Mouse (Mus musculus) liver, adult 2 months (tissue): ENCODE results near the gene Lbx1. TPM values are rescaled to one million over a fixed set of nuclear protein-coding genes. Genes with fewer than 3 reads are reported as not detected.

ENCODE experiments used
- DNase-seq: peaks from one replicate; pipeline ENCODE4 v3.0.0-alpha.2; 2011; ENCODE audit warnings: low read depth, low spot score; ENCODE audit errors: extremely low read depth
- H3K27ac ChIP-seq: fragments of 200-500 bp; replicated peaks from 2 replicates; pipeline ENCODE4 v1.5.1; 2012; ENCODE audit warnings: low read depth, mild to moderate bottlenecking, control low read depth, inconsistent platforms, low read length; ENCODE audit not compliant: insufficient read depth
- H3K27me3 ChIP-seq: fragments of 200-500 bp; 2 replicates; pipeline ENCODE4 v1.6.1; 2012; ENCODE audit warnings: mild to moderate bottlenecking, moderate library complexity, low read length, inconsistent platforms; ENCODE audit not compliant: control insufficient read depth, insufficient read depth
- H3K36me3 ChIP-seq: fragments of 200-500 bp; 2 replicates; pipeline ENCODE4 v1.6.1; 2012; ENCODE audit warnings: low read length, inconsistent platforms; ENCODE audit not compliant: control insufficient read depth, insufficient read depth
- H3K4me1 ChIP-seq: fragments of 200-500 bp; 2 replicates; pipeline ENCODE4 v1.6.1; 2011; ENCODE audit warnings: low read length; ENCODE audit not compliant: control insufficient read depth, insufficient read depth
- H3K4me3 ChIP-seq: fragments of 200-500 bp; 2 replicates; pipeline ENCODE4 v1.5.1; 2011; ENCODE audit warnings: low read depth, mild to moderate bottlenecking, control low read depth, low read length, moderate library complexity; ENCODE audit not compliant: insufficient read depth
- H3K79me2 ChIP-seq: fragments of 200-500 bp; 2 replicates; pipeline ENCODE4 v1.6.1; 2012; ENCODE audit warnings: inconsistent platforms, mild to moderate bottlenecking, low read length, moderate library complexity; ENCODE audit not compliant: control insufficient read depth, insufficient read depth
- H3K9ac ChIP-seq: fragments of 200-500 bp; 2 replicates; pipeline ENCODE4 v1.6.1; 2012; ENCODE audit warnings: low read depth, mild to moderate bottlenecking, control low read depth, inconsistent platforms, low read length
- CTCF ChIP-seq: fragments of 200-500 bp; IDR thresholded peaks from 2 replicates; pipeline ENCODE4 v1.5.1; 2011; ENCODE audit warnings: low read depth, low read length, control low read depth
- POLR2A ChIP-seq: fragments of 200-500 bp; IDR thresholded peaks from 2 replicates; pipeline ENCODE4 v1.6.1; 2011; ENCODE audit warnings: low read length, control low read depth; ENCODE audit not compliant: insufficient read depth; ENCODE audit errors: extremely low read depth
- WGBS: fragments of 180-500 bp; shearing (Covaris S2); methylation state at CpG from one replicate; pipeline ENCODE4 v1.1.7; 2018; 5-methylcytosine and 5-hydroxymethylcytosine counted together
- polyA plus RNA-seq: library from polyadenylated mRNA; depleted of rRNA; stranded (reverse); fragments of >200 nt; gene quantifications from 2 replicates; pipeline ENCODE4 v1.2.3, GENCODE M21; 2012
- total RNA-seq: library from RNA; depleted of rRNA; stranded (reverse); fragments of >200 nt; gene quantifications from 2 replicates; pipeline ENCODE4 v1.2.3, GENCODE M21; 2014

Lbx1 gene
- total and polyA plus RNA-seq, 2 experiments: under 0.01 TPM; not detected in 1

DNA sequence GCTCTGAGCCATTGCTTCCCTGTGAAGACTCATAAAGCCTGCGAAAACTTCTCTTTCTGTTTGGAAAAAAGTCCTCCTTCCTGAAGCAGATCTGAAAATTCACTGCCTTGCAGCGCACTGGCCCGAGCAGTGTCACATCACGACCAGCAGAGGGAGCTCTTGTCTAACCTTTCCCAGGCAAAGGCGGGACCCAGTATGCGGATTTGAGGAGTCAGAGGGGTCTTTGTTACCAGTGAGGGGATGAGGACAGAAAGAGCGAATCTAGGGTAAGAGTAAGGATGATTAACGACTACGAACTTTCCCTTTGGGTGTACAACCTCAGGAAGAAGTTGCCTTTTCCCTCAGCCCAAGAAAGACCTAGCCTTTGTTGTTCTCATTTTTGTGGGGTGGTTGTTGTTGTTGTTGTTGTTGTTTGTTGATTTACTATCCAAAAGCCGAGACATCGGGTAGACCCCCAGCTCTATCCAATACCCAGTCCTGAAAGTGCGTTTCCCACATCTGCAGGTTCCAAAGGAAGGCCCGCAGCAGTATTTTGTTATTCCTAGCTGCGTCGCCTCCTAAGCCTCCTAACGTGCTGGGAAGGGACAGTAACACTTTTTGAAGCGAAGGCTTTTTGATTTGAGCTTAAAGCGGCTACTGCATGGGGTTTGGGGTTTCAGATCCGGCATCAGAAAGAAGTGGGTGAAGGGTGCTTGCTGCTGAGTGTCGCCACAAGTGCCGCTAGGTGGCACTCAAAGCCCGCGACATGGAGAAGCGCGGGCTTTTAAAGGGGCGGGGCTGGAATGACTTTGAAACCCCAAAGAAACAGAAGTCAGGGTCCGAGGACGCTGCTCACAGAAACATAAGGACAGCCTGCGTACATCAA lies 14.8 kb downstream of the Lbx1 start:
- H3K4me3 ChIP-seq: no peak overlapping the region

DNA sequence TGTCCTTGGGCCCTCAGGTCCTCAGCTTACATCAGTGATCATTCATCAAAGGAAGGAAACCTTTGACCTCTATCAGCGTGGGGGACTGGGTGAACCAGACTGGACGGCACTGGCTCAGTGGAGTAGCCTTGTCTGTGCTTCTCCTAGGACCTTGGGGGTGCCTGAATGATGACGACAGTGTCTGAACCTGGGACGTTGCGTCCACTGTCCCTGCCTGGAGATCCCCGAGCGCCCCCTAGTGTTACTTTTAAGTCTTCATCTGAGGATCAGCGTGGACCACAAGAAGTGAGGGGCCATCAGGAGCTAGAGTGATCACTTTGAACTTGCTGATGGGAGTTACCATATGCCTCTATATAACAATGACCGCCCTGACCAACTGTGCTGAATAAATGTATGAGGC lies 19.4 kb downstream of the Lbx1 start:
- TF ChIP-seq CTCF (peak; percentile 78), POLR2A (no peak)
- Histone ChIP-seq H3K27ac (no peak overlapping the region), H3K4me1 (no peaks in the 10 kb centered on the region; the same call in 1 of the 2 replicates), H3K79me2 (no peaks in the 10 kb centered on the region), H3K9ac (no peak overlapping the region), H3K36me3 (no peaks in the 10 kb centered on the region), H3K4me3 (no peak overlapping the region), H3K27me3 (no peaks in the 10 kb centered on the region)
- WGBS: 7% methylated on average over 9 of the region's 9 CpGs
- DNase-seq: peak; percentile 24

More for the DNA sequence above, 14.8 kb downstream of the Lbx1 start:
- peaks cover 4% of the 10 kb centered on the region; the same call in 1 of the 2 replicates for H3K27me3 ChIP-seq
- no peaks in the 10 kb centered on the region for H3K36me3 ChIP-seq
- no peak overlapping the region for H3K9ac ChIP-seq
- no peaks in the 10 kb centered on the region for H3K79me2 ChIP-seq
- WGBS: 2% methylated on average over 29 of the region's 29 CpGs
- H3K27ac ChIP-seq: no peak overlapping the region
- TF ChIP-seq POLR2A: no peak
- peak; percentile 97 for TF ChIP-seq CTCF
- peak; percentile 40 for DNase-seq
- H3K4me1 ChIP-seq: no peaks in the 10 kb centered on the region; the same call in 1 of the 2 replicates

DNA sequence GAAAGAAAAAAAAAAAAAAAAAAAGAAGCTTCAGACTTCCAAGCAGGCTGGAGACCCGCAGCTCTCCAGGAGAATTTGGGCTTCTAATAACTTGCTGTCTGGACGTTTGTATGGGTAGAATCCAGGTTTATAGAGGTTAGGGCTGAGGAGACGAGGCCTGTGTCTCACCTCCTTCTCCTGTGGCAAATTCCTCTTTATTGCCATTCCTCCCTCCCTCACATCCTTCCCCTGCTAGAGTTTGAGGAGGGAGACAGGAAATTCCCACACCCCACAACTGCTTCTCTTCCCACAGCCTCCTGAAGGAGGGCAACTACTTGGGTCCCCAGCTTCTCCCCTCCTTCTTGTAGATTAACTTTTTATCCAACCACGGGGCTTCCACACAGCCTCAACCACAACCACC lies 20.2 kb downstream of the Lbx1 start:
- Histone ChIP-seq H3K27me3 (no peaks in the 10 kb centered on the region), H3K27ac (no peak overlapping the region), H3K4me1 (no peaks in the 10 kb centered on the region), H3K36me3 (no peaks in the 10 kb centered on the region), H3K9ac (no peak overlapping the region), H3K4me3 (no peak overlapping the region), H3K79me2 (no peaks in the 10 kb centered on the region)
- 68% methylated on average over 4 of the region's 4 CpGs for WGBS
- DNase-seq: no peak
- TF ChIP-seq POLR2A (no peak), CTCF (no peak)

DNA sequence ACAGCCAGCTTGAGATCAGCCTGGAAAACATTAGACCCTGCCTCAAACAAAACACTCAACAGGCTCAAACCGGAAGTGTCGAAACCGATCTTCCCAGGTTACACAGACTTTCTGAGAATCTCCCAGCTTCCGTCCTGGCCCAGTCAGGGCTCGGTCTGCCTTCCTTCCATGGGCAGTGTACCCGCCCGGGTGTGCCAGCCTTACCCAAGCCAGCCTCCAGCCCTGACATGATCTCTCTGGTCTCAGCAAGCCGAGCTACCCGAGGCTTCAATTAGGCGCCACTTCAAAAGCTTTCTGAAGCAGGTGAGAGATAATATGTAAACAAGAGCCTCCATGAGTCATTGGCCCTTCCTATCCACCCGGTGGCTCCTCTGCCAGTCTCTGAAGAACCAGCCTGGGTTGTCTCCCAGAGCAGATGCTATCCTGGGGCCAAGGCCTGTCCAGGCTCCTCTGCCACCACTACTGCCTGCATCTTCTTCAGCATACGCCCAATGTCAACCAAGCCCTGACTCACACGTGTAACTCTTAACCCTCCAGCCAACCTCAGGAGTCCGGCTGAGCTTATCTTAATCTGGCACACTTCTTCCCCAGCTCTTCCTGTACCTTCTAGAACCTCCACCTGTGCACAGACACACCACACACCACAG lies 25.7 kb downstream of the Lbx1 start:
- no peak for TF ChIP-seq CTCF
- no peak for TF ChIP-seq POLR2A
- 80% methylated on average over 14 of the region's 14 CpGs for WGBS
- no peak overlapping the region for H3K9ac ChIP-seq
- H3K4me3 ChIP-seq: no peak overlapping the region
- DNase-seq: no peak
- no peaks in the 10 kb centered on the region for H3K36me3 ChIP-seq
- 0 out of 2 replicates have a peak, but pooled peaks cover 3% of the 10 kb centered on the region for H3K4me1 ChIP-seq
- no peaks in the 10 kb centered on the region for H3K79me2 ChIP-seq
- H3K27ac ChIP-seq: no peak overlapping the region
- no peaks in the 10 kb centered on the region for H3K27me3 ChIP-seq

DNA sequence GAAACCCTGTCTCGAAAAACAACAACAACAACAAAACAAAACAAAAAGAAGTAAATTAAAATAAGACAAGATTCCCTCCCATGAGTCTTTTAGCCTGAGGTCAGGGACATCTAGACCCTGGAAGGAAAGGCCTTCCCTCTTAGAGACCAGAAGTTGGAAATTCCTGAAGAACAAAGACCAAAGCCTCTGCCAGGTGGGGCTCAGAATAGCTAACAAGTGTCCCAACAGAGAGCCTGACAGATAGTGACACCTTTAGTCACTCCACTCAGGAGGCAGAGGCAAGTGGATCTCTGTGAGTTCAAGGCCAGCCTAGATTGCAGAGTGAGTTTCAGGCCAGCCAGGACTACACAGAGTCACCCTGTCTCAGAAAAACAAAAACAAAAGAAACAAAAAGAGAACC lies 26.4 kb downstream of the Lbx1 start:
- no peaks in the 10 kb centered on the region for H3K27me3 ChIP-seq
- H3K9ac ChIP-seq: no peak overlapping the region
- H3K4me1 ChIP-seq: 0 out of 2 replicates have a peak, but pooled peaks cover 3% of the 10 kb centered on the region
- H3K4me3 ChIP-seq: no peak overlapping the region
- WGBS: 88% methylated on average over 1 of the region's 1 CpGs
- no peak overlapping the region for H3K27ac ChIP-seq
- no peak for DNase-seq
- no peaks in the 10 kb centered on the region for H3K79me2 ChIP-seq
- TF ChIP-seq CTCF (no peak), POLR2A (no peak)
- H3K36me3 ChIP-seq: no peaks in the 10 kb centered on the region
